Mouse (Mus musculus): ENCODE data around the gene Yod1.

The Yod1 gene

GRCm38 (mm10) chr1:130717291-130717871 lies at the start of gene Yod1:
Yod1 (plus strand) TSS chr1:130717327.
- DNase-seq (ENCODE audit: low read depth, low spot score), result peak; percentile 87

GRCm38 (mm10) chr1:130678551-130678950 lies 38.6 kb upstream of the Yod1 start:
- DNase-seq (ENCODE audit: low read depth, low spot score), result no peak

GRCm38 (mm10) chr1:130681075-130681474 lies 36.1 kb upstream of the Yod1 start:
- DNase-seq (ENCODE audit: low read depth, low spot score), result no peak

GRCm38 (mm10) chr1:130681656-130682413 lies 35.3 kb upstream of the Yod1 start:
- DNase-seq (ENCODE audit: low read depth, low spot score), result no peak

GRCm38 (mm10) chr1:130683905-130684304 lies 33.2 kb upstream of the Yod1 start:
- no peak for DNase-seq (ENCODE audit: low read depth, low spot score)

- DNase-seq (ENCODE audit: low read depth, low spot score), result no peak
Observed at GRCm38 (mm10) chr1:130698601-130699000, 18.5 kb upstream of the Yod1 start.

GRCm38 (mm10) chr1:130699937-130700633 lies 17.0 kb upstream of the Yod1 start:
- no peak for DNase-seq (ENCODE audit: low read depth, low spot score)

GRCm38 (mm10) chr1:130701976-130702375 lies 15.2 kb upstream of the Yod1 start:
- DNase-seq (ENCODE audit: low read depth, low spot score), result no peak

- no peak for DNase-seq (ENCODE audit: low read depth, low spot score)
Observed at GRCm38 (mm10) chr1:130703613-130704012, 13.5 kb upstream of the Yod1 start.

- peak; percentile 15 for DNase-seq (ENCODE audit: low read depth, low spot score)
Observed at GRCm38 (mm10) chr1:130710283-130711080, 6.6 kb upstream of the Yod1 start.

- DNase-seq (ENCODE audit: low read depth, low spot score), result no peak
Observed at GRCm38 (mm10) chr1:130714046-130714445, 3.1 kb upstream of the Yod1 start.

GRCm38 (mm10) chr1:130715561-130716217 lies 1.4 kb upstream of the Yod1 start, which contains the start of gene Gm29427:
Gm29427 (minus strand) TSS chr1:130715799.
- DNase-seq (ENCODE audit: low read depth, low spot score), result peak; percentile 99

GRCm38 (mm10) chr1:130716218-130716512 lies 962 bp upstream of the Yod1 start:
- DNase-seq (ENCODE audit: low read depth, low spot score), result no peak

- DNase-seq (ENCODE audit: low read depth, low spot score), result peak; percentile 48
Observed at GRCm38 (mm10) chr1:130716513-130717290, 425 bp upstream of the Yod1 start.

GRCm38 (mm10) chr1:130724206-130724605 lies 7.1 kb downstream of the Yod1 start:
- no peak for DNase-seq (ENCODE audit: low read depth, low spot score)

GRCm38 (mm10) chr1:130726396-130726795 lies 9.3 kb downstream of the Yod1 start:
- DNase-seq (ENCODE audit: low read depth, low spot score), result no peak

- DNase-seq (ENCODE audit: low read depth, low spot score), result no peak
Observed at GRCm38 (mm10) chr1:130728070-130728469, 10.9 kb downstream of the Yod1 start.

GRCm38 (mm10) chr1:130728708-130729107 lies 11.6 kb downstream of the Yod1 start:
- DNase-seq (ENCODE audit: low read depth, low spot score), result no peak

- DNase-seq (ENCODE audit: low read depth, low spot score), result no peak
Observed at GRCm38 (mm10) chr1:130729153-130729552, 12.0 kb downstream of the Yod1 start, which contains the start of gene Pfkfb2. Pfkfb2 (minus strand) TSS chr1:130729253.

- DNase-seq (ENCODE audit: low read depth, low spot score), result peak; percentile 94
Observed at GRCm38 (mm10) chr1:130731741-130732337, 14.7 kb downstream of the Yod1 start, which contains the start of gene AA986860. AA986860 (plus strand) TSS chr1:130731976.
